ENCODE assay signal across 8 mouse cellular contexts in the genomic region with DNA sequence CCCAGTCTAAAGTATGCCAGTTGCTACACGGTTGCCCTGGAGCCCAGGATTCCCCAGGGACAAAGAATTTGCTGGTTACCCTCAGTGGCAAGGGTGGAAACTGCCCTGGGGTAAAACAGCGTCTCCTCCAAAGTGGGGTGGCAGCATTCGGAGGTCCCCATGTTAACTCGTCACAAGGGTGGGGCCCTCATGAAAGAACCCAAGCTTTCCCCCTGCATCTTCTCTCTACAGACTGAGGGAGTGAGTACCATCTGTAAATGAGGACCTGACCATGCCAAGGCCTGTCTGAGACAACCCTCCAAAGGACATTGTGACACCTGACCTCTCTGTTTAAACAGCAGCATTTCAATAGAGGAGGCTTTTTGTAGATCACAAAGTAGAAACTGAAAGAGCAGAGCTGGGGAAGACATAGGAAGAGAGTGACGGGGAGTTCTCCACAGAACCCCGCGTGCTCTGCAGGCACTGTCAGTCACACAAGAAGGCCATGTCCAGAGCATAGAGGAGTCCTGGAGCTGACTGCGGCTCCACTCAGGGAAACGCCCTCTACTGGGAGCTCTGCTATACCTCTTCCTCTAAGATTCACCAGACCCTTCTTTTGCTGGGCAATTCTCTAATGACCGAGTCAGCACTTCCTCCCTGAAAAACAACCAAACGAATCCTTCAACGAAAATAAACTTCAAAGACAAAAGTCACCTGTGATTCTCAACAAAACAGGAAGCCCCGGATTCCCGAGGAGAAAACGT. TPM values are rescaled to one million over a fixed set of nuclear protein-coding genes. Genes with fewer than 3 reads are reported as not detected.
A peak's percentile ranks its signal among the peaks of the same experiment; 100 is the strongest.
DNase-seq lines count a peak whose midpoint lies in the region; ATAC-seq and TF ChIP-seq lines count a peak whose summit lies in the region.

No protein-coding gene starts in this region.

- DNase-seq in kidney, adult 9 months: peak; percentile 34
- DNase-seq in MEL (ENCODE audit: low read depth, low spot score): peak; percentile 49
- peak; percentile 34 for DNase-seq in c-Kit-positive CD71-negative TER-119-negative erythroid progenitor cells, embryonic 14.5 days (ENCODE audit: low read depth)
- peak; percentile 43 for DNase-seq in kidney, postnatal 14 days
- no peak for DNase-seq in urinary bladder, postnatal 10 days (ENCODE audit: low spot score)

- H3K27me3 ChIP-seq in kidney, embryonic 15.5 days: no peaks in the 10 kb centered on the region
- peaks cover 6 to 13% of the 10 kb centered on the region in 2 experiments for H3K27me3 ChIP-seq in MEL (ENCODE audit: control insufficient read depth in 1 of 2, insufficient read depth in 2 of 2, low read length in 2 of 2)
- H3K27me3 ChIP-seq in midbrain, embryonic 15.5 days (replicated peaks): no peaks in the 10 kb centered on the region
- H3K27me3 ChIP-seq in forebrain, embryonic 13.5 days: no peaks in the 10 kb centered on the region

- H3K9ac ChIP-seq in kidney, embryonic 15.5 days: no peak overlapping the region
- no peak overlapping the region for H3K9ac ChIP-seq in MEL (ENCODE audit: control insufficient read depth, low read depth, low read length, poor library complexity, severe bottlenecking)
- no peak overlapping the region for H3K9ac ChIP-seq in midbrain, embryonic 15.5 days
- H3K9ac ChIP-seq in forebrain, embryonic 13.5 days: no peak overlapping the region

- no peak overlapping the region for H3K4me2 ChIP-seq in kidney, embryonic 15.5 days
- H3K4me2 ChIP-seq in midbrain, embryonic 15.5 days: no peak overlapping the region
- H3K4me2 ChIP-seq in forebrain, embryonic 13.5 days: no peak overlapping the region

- TF ChIP-seq RAD21 in MEL (IDR thresholded peaks at IDR 0.05; ENCODE audit: low read depth, low read length): peak; percentile 16

- H3K9me3 ChIP-seq in kidney, embryonic 15.5 days (replicated peaks): no peaks in the 10 kb centered on the region
- H3K9me3 ChIP-seq in MEL (replicated peaks; ENCODE audit: insufficient read depth, low read length): no peaks in the 10 kb centered on the region
- no peaks in the 10 kb centered on the region for H3K9me3 ChIP-seq in midbrain, embryonic 15.5 days
- H3K9me3 ChIP-seq in forebrain, embryonic 13.5 days (replicated peaks): no peaks in the 10 kb centered on the region

- H3K36me3 ChIP-seq in kidney, embryonic 15.5 days: no peaks in the 10 kb centered on the region
- no peaks in the 10 kb centered on the region for H3K36me3 ChIP-seq in MEL (ENCODE audit: control insufficient read depth in 1 of 2, insufficient read depth in 2 of 2, low read length in 2 of 2)
- no peaks in the 10 kb centered on the region for H3K36me3 ChIP-seq in midbrain, embryonic 15.5 days (replicated peaks)
- no peaks in the 10 kb centered on the region for H3K36me3 ChIP-seq in forebrain, embryonic 13.5 days (ENCODE audit: poor library complexity, severe bottlenecking)

- WGBS in kidney, embryonic 15.5 days: 41% methylated on average over 15 of the region's 15 CpGs
- WGBS in midbrain, embryonic 15.5 days: 39% methylated on average over 15 of the region's 15 CpGs
- 45% methylated on average over 15 of the region's 15 CpGs for WGBS in forebrain, embryonic 13.5 days

- no peak overlapping the region for H3K27ac ChIP-seq in kidney, embryonic 15.5 days
- H3K27ac ChIP-seq in MEL (ENCODE audit: control insufficient read depth, low read depth, low read length): no peak overlapping the region
- no peak overlapping the region for H3K27ac ChIP-seq in midbrain, embryonic 15.5 days
- H3K27ac ChIP-seq in forebrain, embryonic 13.5 days: no peak overlapping the region

- no peaks in the 10 kb centered on the region for H3K79me2 ChIP-seq in MEL (ENCODE audit: control insufficient read depth, insufficient read depth, low read length, poor library complexity)

- no peak for ATAC-seq in kidney, embryonic 15.5 days (replicated peaks; ENCODE audit: low FRiP score)
- 0 out of 2 replicates have a peak, but pooled peaks have one; percentile 42 for ATAC-seq in midbrain, embryonic 15.5 days (replicated peaks)
- ATAC-seq in forebrain, embryonic 13.5 days: no peak

- no peaks in the 10 kb centered on the region for H3K4me1 ChIP-seq in kidney, embryonic 15.5 days
- H3K4me1 ChIP-seq in MEL (ENCODE audit: control insufficient read depth in 1 of 2, insufficient read depth in 2 of 2, low read length in 2 of 2): no peaks in the 10 kb centered on the region
- no peaks in the 10 kb centered on the region for H3K4me1 ChIP-seq in midbrain, embryonic 15.5 days
- 0 out of 2 replicates have a peak, but pooled peaks cover 3% of the 10 kb centered on the region for H3K4me1 ChIP-seq in forebrain, embryonic 13.5 days

- TF ChIP-seq EP300 in MEL (IDR thresholded peaks at IDR 0.05; ENCODE audit: low read depth in 1 of 2, low read length in 2 of 2): no peak

- H3K4me3 ChIP-seq in kidney, embryonic 15.5 days (replicated peaks): no peak overlapping the region
- no peak overlapping the region for H3K4me3 ChIP-seq in MEL (ENCODE audit: control insufficient read depth in 1 of 2, insufficient read depth in 1 of 2, low read depth in 2 of 2, low read length in 2 of 2)
- H3K4me3 ChIP-seq in midbrain, embryonic 15.5 days: no peak overlapping the region
- H3K4me3 ChIP-seq in forebrain, embryonic 13.5 days: no peak overlapping the region

- peak; percentile 40 to 54 (median 53); a peak in 5 of 6 replicates for TF ChIP-seq CTCF in MEL (IDR thresholded peaks at IDR 0.05 in 2 of 3, conservative IDR thresholded peaks at IDR 0.05 in 1 of 3; ENCODE audit: control insufficient read depth in 1 of 3, insufficient read depth in 1 of 3, low read depth in 2 of 3, low read length in 3 of 3, poor library complexity in 1 of 3, severe bottlenecking in 1 of 3)

- TF ChIP-seq POLR2A in MEL (IDR thresholded peaks at IDR 0.05; ENCODE audit: control insufficient read depth in 1 of 2, insufficient read depth in 1 of 2, low read depth in 1 of 2, low read length in 2 of 2, poor library complexity in 1 of 2): no peak

TF ChIP-seq in MEL, 35 proteins besides CTCF, POLR2A, EP300 and RAD21:
- TF ChIP-seq MAX (IDR thresholded peaks at IDR 0.05; ENCODE audit: low read length) (no peak), SMC3 (IDR thresholded peaks at IDR 0.05; ENCODE audit: low read depth, low read length) (peak; percentile 56), ETS1 (IDR thresholded peaks at IDR 0.05; ENCODE audit: low read depth, low read length) (no peak), TCF12 (IDR thresholded peaks at IDR 0.05; ENCODE audit: low read depth, low read length) (no peak)

RNA-seq across cellular contexts. Expression of a gene that starts 49.3 kb away (rescaled TPM):
- 36.1 and 36.4 TPM in 2 replicates for polyA plus RNA-seq in kidney, embryonic 15.5 days (2015; fragmentation: Nextera tagmentation; extraction: Ambion mirVana)
- total RNA-seq in MEL (2012; rRNA removed): 30.5 and 38.8 TPM in 2 replicates
- polyA plus RNA-seq in MEL (2012; ENCODE audit: insufficient read depth in 1 of 2, insufficient read length in 2 of 2, low read depth in 1 of 2, low replicate concordance in 2 of 2, missing spikeins in 1 of 2): 10 to 100 TPM in 1 of 2 experiments, not detected in 1; 31.5 TPM
- 64.4 and 66.7 TPM in 2 replicates for polyA plus RNA-seq in midbrain, embryonic 15.5 days (2015; fragmentation: Nextera tagmentation; extraction: Ambion mirVana)
- polyA plus RNA-seq in forebrain, embryonic 13.5 days (2015; fragmentation: Nextera tagmentation; extraction: Ambion mirVana): 48.5 and 52.3 TPM in 2 replicates
